Mouse (Mus musculus): ENCODE results near the gene Krt26. TPM values are rescaled to one million over a fixed set of nuclear protein-coding genes. Genes with fewer than 3 reads are reported as not detected.

Krt26 gene
- polyA plus RNA-seq, 1 experiment from 2014 or later: 0.28 TPM

DNA sequence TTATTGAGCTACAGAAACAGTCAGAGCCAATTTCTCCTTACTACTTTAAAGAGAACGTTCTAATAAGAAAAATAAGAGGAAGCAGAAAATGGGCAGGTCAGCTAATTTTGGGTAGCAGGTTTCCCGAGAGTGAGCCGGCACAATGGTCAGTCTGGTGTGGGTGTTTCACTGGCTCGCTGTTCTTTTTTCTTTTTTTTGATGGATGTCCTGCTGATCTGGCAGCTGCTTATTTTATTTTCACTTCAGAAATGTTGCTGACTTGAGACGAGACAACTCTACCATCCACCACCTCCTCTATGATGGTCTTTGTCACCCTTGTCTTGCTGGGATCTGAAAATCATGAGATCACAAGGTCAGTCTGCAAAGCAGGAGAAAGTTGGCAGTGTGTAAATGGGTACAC is 57.8 kb downstream of the Krt26 start:
- H3K4me2 ChIP-seq (ENCODE audit: low read length): no peak overlapping the region
- no peak overlapping the region for H3K9ac ChIP-seq (replicated peaks; ENCODE audit: low read length)
- H3K9me3 ChIP-seq (ENCODE audit: control insufficient read depth, low read length): no peaks in the 10 kb centered on the region
- no peaks in the 10 kb centered on the region for H3K27me3 ChIP-seq (ENCODE audit: control insufficient read depth, insufficient read depth, low read length)
- WGBS: 76% methylated on average over 5 of the region's 5 CpGs
- no peak overlapping the region for H3K4me3 ChIP-seq (replicated peaks; ENCODE audit: low read depth, low read length)
- H3K4me1 ChIP-seq (ENCODE audit: control insufficient read depth, insufficient read depth, low read length): peaks cover 4% of the 10 kb centered on the region; the same call in 1 of the 2 replicates
- ATAC-seq (ENCODE audit: low FRiP score, low TSS enrichment) (no peak), DNase-seq (no peak)
- H3K27ac ChIP-seq (replicated peaks; ENCODE audit: low read depth, low read length): no peak overlapping the region
- no peaks in the 10 kb centered on the region for H3K36me3 ChIP-seq (ENCODE audit: control insufficient read depth, insufficient read depth, low read length)

Other genes starting within 250 kb of the Krt26 start
- 0.22 TPM in 1 of 2 replicates, not detected in the other for gene Tns4, start 248.7 kb downstream of the Krt26 start, polyA plus RNA-seq (2014; fragmentation: Nextera tagmentation; extraction: Ambion mirVana)
- 0.45 TPM in 1 of 2 replicates, not detected in the other for gene Ccr7, start 182.9 kb downstream of the Krt26 start, polyA plus RNA-seq (2014; fragmentation: Nextera tagmentation; extraction: Ambion mirVana)
- 173 and 222 TPM in 2 replicates for gene Smarce1, start 106.9 kb downstream of the Krt26 start, polyA plus RNA-seq (2014; fragmentation: Nextera tagmentation; extraction: Ambion mirVana)
- gene Krt222, start 93.9 kb downstream of the Krt26 start, polyA plus RNA-seq (2014; fragmentation: Nextera tagmentation; extraction: Ambion mirVana): 4.1 and 6.9 TPM in 2 replicates
- not detected in 2 replicates for gene Krt24, start 52.7 kb downstream of the Krt26 start, polyA plus RNA-seq (2014; fragmentation: Nextera tagmentation; extraction: Ambion mirVana)
- gene Krt25, start 15.0 kb downstream of the Krt26 start, polyA plus RNA-seq (2014; fragmentation: Nextera tagmentation; extraction: Ambion mirVana): 0.11 TPM in 1 of 2 replicates, not detected in the other
- gene Krt27, start 13.1 kb upstream of the Krt26 start, polyA plus RNA-seq (2014; fragmentation: Nextera tagmentation; extraction: Ambion mirVana): not detected in 2 replicates
- gene Krt28, start 36.9 kb upstream of the Krt26 start, polyA plus RNA-seq (2014; fragmentation: Nextera tagmentation; extraction: Ambion mirVana): 0.17 and 0.26 TPM in 2 replicates
- gene Krt10, start 51.4 kb upstream of the Krt26 start, polyA plus RNA-seq (2014; fragmentation: Nextera tagmentation; extraction: Ambion mirVana): 33.8 and 37.9 TPM in 2 replicates
- not detected in 2 replicates for gene Krt12, start 84.3 kb upstream of the Krt26 start, polyA plus RNA-seq (2014; fragmentation: Nextera tagmentation; extraction: Ambion mirVana)
- gene Krt20, start 100.2 kb upstream of the Krt26 start, polyA plus RNA-seq (2014; fragmentation: Nextera tagmentation; extraction: Ambion mirVana): 0.11 TPM in 1 of 2 replicates, not detected in the other
- 0.39 TPM in 1 of 2 replicates, not detected in the other for gene Krt23, start 155.2 kb upstream of the Krt26 start, polyA plus RNA-seq (2014; fragmentation: Nextera tagmentation; extraction: Ambion mirVana)
- gene Krt39, start 183.4 kb upstream of the Krt26 start, polyA plus RNA-seq (2014; fragmentation: Nextera tagmentation; extraction: Ambion mirVana): not detected in 2 replicates
- not detected in 2 replicates for gene Krt40, start 205.2 kb upstream of the Krt26 start, polyA plus RNA-seq (2014; fragmentation: Nextera tagmentation; extraction: Ambion mirVana)
- not detected in 2 replicates for gene Krtap3-3, start 212.9 kb upstream of the Krt26 start, polyA plus RNA-seq (2014; fragmentation: Nextera tagmentation; extraction: Ambion mirVana)
- not detected in 2 replicates for gene Krtap3-2, start 218.9 kb upstream of the Krt26 start, polyA plus RNA-seq (2014; fragmentation: Nextera tagmentation; extraction: Ambion mirVana)
- gene Gm11939, start 221.5 kb upstream of the Krt26 start, polyA plus RNA-seq (2014; fragmentation: Nextera tagmentation; extraction: Ambion mirVana): not detected in 2 replicates
- not detected in 2 replicates for gene Krtap3-1, start 228.7 kb upstream of the Krt26 start, polyA plus RNA-seq (2014; fragmentation: Nextera tagmentation; extraction: Ambion mirVana)
- gene Krtap1-5, start 243.1 kb upstream of the Krt26 start, polyA plus RNA-seq (2014; fragmentation: Nextera tagmentation; extraction: Ambion mirVana): not detected in 2 replicates
- gene Krtap1-4, start 245.7 kb upstream of the Krt26 start, polyA plus RNA-seq (2014; fragmentation: Nextera tagmentation; extraction: Ambion mirVana): not detected in 2 replicates